Mouse (Mus musculus) intestine, postnatal 0 days (tissue): ENCODE measurements around the gene Eif4g2. TPM values are rescaled to one million over a fixed set of nuclear protein-coding genes. Genes with fewer than 3 reads are reported as not detected.

ENCODE experiments used
- ATAC-seq: fragments of 200-750 bp; cut with Nextera tagmentation; 2 replicates; pipeline ENCODE4 v1.8.0; 2017; ENCODE audit warnings: mild to moderate bottlenecking, moderate TSS enrichment, moderate library complexity
- H3K27ac ChIP-seq: fragments of 300-500 bp; sonication (generic); 2 replicates; pipeline ENCODE4 v1.5.1; 2014; ENCODE audit warnings: mild to moderate bottlenecking, low read depth, low read length, moderate library complexity
- H3K27me3 ChIP-seq: fragments of 300-500 bp; sonication (generic); replicated peaks from 2 replicates; pipeline ENCODE4 v1.6.1; 2014; ENCODE audit warnings: low read length, mixed read lengths; ENCODE audit not compliant: control insufficient read depth, insufficient read depth
- H3K36me3 ChIP-seq: fragments of 300-500 bp; sonication (generic); 2 replicates; pipeline ENCODE4 v1.6.1; 2014; ENCODE audit warnings: mild to moderate bottlenecking, moderate library complexity; ENCODE audit not compliant: control insufficient read depth, insufficient read depth
- H3K4me1 ChIP-seq: fragments of 300-500 bp; sonication (generic); replicated peaks from 2 replicates; pipeline ENCODE4 v1.6.1; 2014; ENCODE audit warnings: antibody characterized with exemption, low read length, mixed read lengths; ENCODE audit not compliant: control insufficient read depth, insufficient read depth
- H3K4me2 ChIP-seq: fragments of 300-500 bp; sonication (generic); replicated peaks from 2 replicates; pipeline ENCODE4 v1.6.1; 2014; ENCODE audit warnings: low read depth, mild to moderate bottlenecking, moderate library complexity
- H3K4me3 ChIP-seq: fragments of 300-500 bp; sonication (generic); 2 replicates; pipeline ENCODE4 v1.5.1; 2014; ENCODE audit warnings: low read depth, low read length
- H3K9ac ChIP-seq: fragments of 300-500 bp; sonication (generic); 2 replicates; pipeline ENCODE4 v1.6.1; 2014; ENCODE audit warnings: mild to moderate bottlenecking, low read depth, low read length
- H3K9me3 ChIP-seq: fragments of 300-500 bp; sonication (generic); 2 replicates; pipeline ENCODE4 v1.6.1; 2016; ENCODE audit warnings: mixed run types; ENCODE audit not compliant: control insufficient read depth
- CTCF ChIP-seq: sonication (generic); IDR thresholded peaks from 2 replicates; pipeline ENCODE4 v1.5.1; 2016; ENCODE audit warnings: low read depth, mild to moderate bottlenecking, control low read depth, antibody characterized with exemption, moderate library complexity
- WGBS: fragments of 180-500 bp; shearing (Covaris S2); extraction: QIAGEN DNeasy Blood & Tissue Kit; methylation state at CpG from one replicate; pipeline ENCODE4 v1.1.7; 2014; 5-methylcytosine and 5-hydroxymethylcytosine counted together
- polyA plus RNA-seq: library from polyadenylated mRNA; unstranded; fragments of >200 nt; fragmentation: Nextera tagmentation; extraction: Ambion mirVana; gene quantifications from 2 replicates; pipeline ENCODE4 v1.2.1, GENCODE M21; 2015

Eif4g2 gene
- polyA plus RNA-seq, 1 experiment from 2014 or later, result 352 TPM

DNA sequence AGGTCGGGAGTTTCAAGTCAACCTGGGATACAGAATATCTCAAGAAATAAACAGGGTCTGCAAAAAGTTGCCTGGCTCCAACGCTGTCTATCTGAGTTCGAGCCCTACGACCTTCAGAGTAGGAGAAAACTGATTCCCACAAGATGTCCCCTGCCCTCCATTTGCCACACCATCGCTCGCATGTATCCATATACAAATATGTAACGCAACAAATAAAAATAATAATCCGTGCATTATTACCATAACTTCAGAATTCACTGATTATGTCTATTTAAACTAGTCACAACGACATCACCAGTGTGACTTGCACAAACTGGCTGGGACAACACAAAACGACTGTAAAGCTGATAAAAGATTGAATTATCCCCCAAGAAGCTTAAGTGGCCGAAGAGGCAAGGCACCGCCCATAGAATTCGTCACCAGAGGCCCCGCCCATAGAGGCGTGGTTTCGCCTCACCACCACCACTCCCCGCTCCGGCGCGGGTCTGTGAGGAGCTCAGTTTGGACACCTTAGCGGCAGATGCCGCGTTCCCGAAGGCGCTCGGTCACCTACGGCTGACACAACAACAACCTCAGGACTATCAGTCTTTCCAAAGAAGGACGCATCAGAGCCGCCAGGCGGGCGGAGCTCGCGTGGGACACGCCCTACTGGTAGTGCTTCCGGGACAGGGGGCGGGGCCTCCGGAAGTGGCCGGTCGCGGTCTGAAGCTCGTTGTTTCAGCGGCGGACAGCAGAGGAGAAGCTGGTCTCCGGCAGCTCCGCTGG is 54.4 kb downstream of the Eif4g2 start, which contains the start of gene Ctr9:
TSS of gene Ctr9 (plus strand) at position 671 of the 765 bp plus-strand sequence.
- Histone ChIP-seq H3K4me3 (peak within 1 kb of the TSS; percentile 80), H3K36me3 (peaks cover 5% of the 10 kb centered on the region; the same call in 1 of the 2 replicates), H3K27ac (peak within 1 kb of the TSS; percentile 85), H3K4me2 (peak within 1 kb of the TSS; percentile 81), H3K27me3 (no peaks in the 10 kb centered on the region), H3K4me1 (peaks cover 6% of the 10 kb centered on the region; the same call in 1 of the 2 replicates), H3K9me3 (no peaks in the 10 kb centered on the region), H3K9ac (peak within 1 kb of the TSS; percentile 69)
- peak; percentile 95 for ATAC-seq
- 5% methylated on average over 45 of the region's 45 CpGs for WGBS
- no peak for TF ChIP-seq CTCF

DNA sequence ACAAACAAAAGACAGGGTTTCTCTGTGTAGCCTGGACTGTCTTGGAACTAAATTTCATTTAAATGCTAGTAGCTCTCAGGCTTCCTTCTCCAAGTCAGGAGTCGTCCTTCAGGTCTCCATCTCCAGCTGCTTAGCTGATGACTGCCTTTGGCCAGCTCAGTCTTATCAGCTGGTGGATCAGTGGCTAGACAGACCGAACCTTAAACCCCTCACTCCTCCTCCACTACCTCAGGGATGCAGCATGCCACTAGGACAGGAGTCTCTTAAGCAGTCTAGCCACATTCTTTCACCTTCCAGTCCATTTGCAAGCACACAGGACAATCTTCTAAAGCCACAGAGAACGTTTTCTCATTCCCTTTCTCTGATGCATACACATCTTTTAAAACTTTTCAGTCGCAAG is 57.9 kb downstream of the Eif4g2 start:
- Histone ChIP-seq H3K4me3 (no peak overlapping the region), H3K4me1 (peaks cover 6% of the 10 kb centered on the region; the same call in 1 of the 2 replicates), H3K36me3 (no peaks in the 10 kb centered on the region), H3K9me3 (no peaks in the 10 kb centered on the region), H3K27ac (no peak overlapping the region), H3K9ac (no peak overlapping the region), H3K4me2 (no peak overlapping the region), H3K27me3 (no peaks in the 10 kb centered on the region)
- TF ChIP-seq CTCF, result no peak
- whole genome bisulfite sequencing, result 56% methylated on average over 4 of the region's 4 CpGs
- ATAC-seq, result no peak

DNA sequence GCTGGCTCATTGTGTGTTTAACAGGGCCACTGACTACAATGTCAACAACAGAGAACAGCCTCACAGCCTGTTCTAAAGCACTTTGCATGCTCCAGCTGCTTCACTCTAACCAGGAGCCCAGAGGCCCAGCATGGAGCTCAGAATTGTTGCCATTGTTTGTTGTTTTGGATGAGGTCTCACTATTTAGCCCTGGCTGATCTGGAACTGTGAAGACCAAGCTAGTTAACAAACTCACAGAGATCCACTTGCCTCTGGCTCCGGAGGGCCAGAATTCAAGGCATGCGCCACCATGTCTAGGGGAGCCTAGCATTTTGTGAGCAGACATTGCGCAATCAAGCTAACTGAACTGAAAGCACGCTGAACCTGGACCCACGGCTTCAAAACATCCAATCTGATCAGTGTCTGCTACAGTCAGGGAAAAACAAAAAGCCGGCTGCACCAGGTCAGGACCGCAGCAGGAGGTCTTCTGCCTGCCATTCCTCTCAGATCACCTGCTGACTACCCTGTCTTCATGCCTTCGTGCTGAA is 58.7 kb downstream of the Eif4g2 start:
- 20% methylated on average over 8 of the region's 8 CpGs for WGBS
- peak overlapping the region; percentile 48; the same call in 1 of the 2 replicates for H3K4me2 ChIP-seq
- 0 out of 2 replicates have a peak, but pooled peaks have one; percentile 23 for ATAC-seq
- H3K9ac ChIP-seq, result no peak overlapping the region
- H3K9me3 ChIP-seq, result no peaks in the 10 kb centered on the region
- no peak overlapping the region for H3K4me3 ChIP-seq
- H3K27ac ChIP-seq, result peak overlapping the region; percentile 2; the same call in 1 of the 2 replicates
- no peaks in the 10 kb centered on the region for H3K36me3 ChIP-seq
- no peaks in the 10 kb centered on the region for H3K27me3 ChIP-seq
- 0 out of 2 replicates have a peak, but pooled peaks cover 6% of the 10 kb centered on the region for H3K4me1 ChIP-seq
- TF ChIP-seq CTCF, result no peak

DNA sequence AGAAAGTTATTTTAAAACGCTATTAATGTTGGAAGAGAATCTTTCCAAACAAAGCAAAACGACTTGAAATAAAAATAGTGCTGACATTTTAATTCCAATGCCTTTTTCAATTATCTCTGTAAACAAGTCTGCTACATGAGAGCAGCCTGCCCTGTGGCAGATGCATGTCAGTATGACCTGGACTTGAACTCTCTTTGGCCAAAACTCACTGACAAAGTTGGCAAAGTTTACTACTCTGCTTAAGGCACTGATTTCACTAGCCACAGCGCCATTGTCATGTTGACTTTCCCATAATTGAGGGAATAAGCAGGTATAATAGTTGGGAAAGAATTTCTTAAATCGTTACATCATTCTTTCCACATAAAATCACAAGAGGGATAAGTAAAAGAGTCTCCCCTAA is 62.0 kb downstream of the Eif4g2 start:
- Histone ChIP-seq H3K27ac (no peak overlapping the region), H3K9ac (no peak overlapping the region), H3K4me2 (no peak overlapping the region), H3K4me3 (no peak overlapping the region), H3K36me3 (no peaks in the 10 kb centered on the region), H3K4me1 (peaks cover 8% of the 10 kb centered on the region; the same call in 1 of the 2 replicates), H3K27me3 (no peaks in the 10 kb centered on the region), H3K9me3 (no peaks in the 10 kb centered on the region)
- WGBS, result 62% methylated on average over 4 of the region's 4 CpGs
- ATAC-seq, result no peak
- no peak for TF ChIP-seq CTCF

Other genes with a start within 250 kb of the Eif4g2 start
- 31.0 and 33.5 TPM in 2 replicates for gene Rnf141, start 238.6 kb downstream of the Eif4g2 start, polyA plus RNA-seq
- gene Lyve1, start 219.8 kb downstream of the Eif4g2 start, polyA plus RNA-seq, result 26.9 and 29.9 TPM in 2 replicates
- 6.7 and 9.6 TPM in 2 replicates for gene Mrvi1, start 100.6 kb downstream of the Eif4g2 start, polyA plus RNA-seq
- gene Ctr9, start 54.1 kb downstream of the Eif4g2 start, polyA plus RNA-seq, result 23.2 and 30.8 TPM in 2 replicates